19 mouse cellular contexts compared by ENCODE assay signal in genomic region chr1:79734794-79735193, GRCm38 (mm10). TPM values are rescaled to one million over a fixed set of nuclear protein-coding genes. Genes with fewer than 3 reads are reported as not detected.
DNase-seq lines count a peak whose midpoint lies in the region; ATAC-seq and TF ChIP-seq lines count a peak whose summit lies in the region.
"Had no signal": no experiment of that assay in that cellular context is flagged by ENCODE, and none has a peak within 500 bp of the region (broad histone marks: within the 10 kb centered on the region; RNA-seq: fewer than 3 reads in every experiment).

No protein-coding gene starts in this region.

- H3K27ac ChIP-seq in layer of hippocampus, adult 2 months = no peak overlapping the region
- H3K27ac ChIP-seq in neural tube, embryonic 14.5 days (ENCODE audit: low read depth, low read length) = no peak overlapping the region
- H3K27ac ChIP-seq: embryonic facial prominence, embryonic 10.5 days; limb, embryonic 12.5 days; liver, embryonic 13.5 days; neural tube, embryonic 15.5 days had no signal

- no peaks in the 10 kb centered on the region for H3K9me3 ChIP-seq in neural tube, embryonic 14.5 days (ENCODE audit: control insufficient read depth, low read length)
- H3K9me3 ChIP-seq: embryonic facial prominence, embryonic 10.5 days; limb, embryonic 12.5 days; liver, embryonic 13.5 days; neural tube, embryonic 15.5 days had no signal

- peak; percentile 53 for TF ChIP-seq CTCF in layer of hippocampus, adult 2 months (conservative IDR thresholded peaks at IDR 0.05)

- peaks cover 4% of the 10 kb centered on the region; the same call in 1 of the 2 replicates for H3K36me3 ChIP-seq in neural tube, embryonic 14.5 days (ENCODE audit: control insufficient read depth, insufficient read depth, low read length)

- no peak for ATAC-seq in neural tube, embryonic 14.5 days (ENCODE audit: low read depth)
- peak; percentile 52 for ATAC-seq in inflammation-experienced regulatory T-cells, adult 6 months

- DNase-seq in layer of hippocampus, adult 2 months (ENCODE audit: low spot score in 2 of 2) = no peak
- DNase-seq in layer of hippocampus, postnatal 25 days (ENCODE audit: extremely low spot score in 1 of 2, low spot score in 1 of 2) = no peak
- no peak for DNase-seq in neural tube, embryonic 10.5 days (ENCODE audit: extremely low spot score, low spot score)
- DNase-seq in left cerebral cortex, postnatal 14 days (ENCODE audit: low spot score in 2 of 2) = no peak
- DNase-seq in spleen, adult 12 weeks (ENCODE audit: low spot score) = no peak
- DNase-seq: cerebellum, adult 2 months; gastrocnemius, postnatal 36 days; kidney, adult 9 months; kidney, postnatal 36 days; layer of hippocampus, adult 9-11 months; liver, embryonic 13.5 days; lung, postnatal 10 days; retina, postnatal 1 day; thymus, postnatal 14 days had no signal

- H3K27me3 ChIP-seq in neural tube, embryonic 14.5 days (ENCODE audit: control insufficient read depth, insufficient read depth, low read length) = no peaks in the 10 kb centered on the region
- H3K27me3 ChIP-seq: limb, embryonic 12.5 days; liver, embryonic 13.5 days; neural tube, embryonic 15.5 days had no signal

- no peaks in the 10 kb centered on the region for H3K4me1 ChIP-seq in neural tube, embryonic 14.5 days (ENCODE audit: control insufficient read depth, insufficient read depth, low read length)
- H3K4me1 ChIP-seq: embryonic facial prominence, embryonic 10.5 days; liver, embryonic 13.5 days; neural tube, embryonic 15.5 days had no signal

- WGBS in neural tube, embryonic 14.5 days = 90% methylated on average over 5 of the region's 5 CpGs

- 0 out of 2 replicates have a peak overlapping the region, but pooled peaks have one; percentile 7 for H3K9ac ChIP-seq in neural tube, embryonic 14.5 days (replicated peaks; ENCODE audit: low read depth, low read length)
- H3K9ac ChIP-seq: limb, embryonic 12.5 days; liver, embryonic 13.5 days; neural tube, embryonic 15.5 days had no signal

- H3K4me2 ChIP-seq in neural tube, embryonic 14.5 days (ENCODE audit: low read depth, low read length) = no peak overlapping the region
- H3K4me2 ChIP-seq: limb, embryonic 12.5 days; liver, embryonic 13.5 days; neural tube, embryonic 15.5 days had no signal

- intact Hi-C loops in left cerebral cortex, postnatal 14 days (cut with DNase I) = no loop called here

- H3K4me3 ChIP-seq in layer of hippocampus, adult 2 months = no peak overlapping the region
- H3K4me3 ChIP-seq in neural tube, embryonic 14.5 days (ENCODE audit: low read depth, low read length) = no peak overlapping the region
- H3K4me3 ChIP-seq: embryonic facial prominence, embryonic 10.5 days; limb, embryonic 12.5 days; liver, embryonic 13.5 days; neural tube, embryonic 15.5 days had no signal

RNA-seq across cellular contexts. Expression of gene Mrpl44, which starts 41.0 kb away (rescaled TPM):
- 10 to 100 TPM; 28.0 to 28.2 TPM for total RNA-seq in layer of hippocampus, adult 2 months (2021)
- total RNA-seq in layer of hippocampus, postnatal 25 days (2021) = 10 to 100 TPM; 27.8 to 27.9 TPM
- 36.5 and 42.1 TPM in 2 replicates for polyA plus RNA-seq in neural tube, embryonic 14.5 days (2014; fragmentation: Nextera tagmentation; extraction: Ambion mirVana)
- polyA plus RNA-seq in inflammation-experienced regulatory T-cells, adult 6 months (2017; shearing (Covaris generic)) = 10 to 100 TPM; 57.9 to 59.8 (median 59.5) TPM
- total RNA-seq in left cerebral cortex, postnatal 14 days (2021) = 10 to 100 TPM; 24.8 to 26.4 TPM

RNA-seq across cellular contexts. Expression of gene Wdfy1, which starts 41.1 kb away (rescaled TPM):
- 10 to 100 TPM; 38.0 to 40.2 TPM for total RNA-seq in layer of hippocampus, adult 2 months (2021)
- total RNA-seq in layer of hippocampus, postnatal 25 days (2021) = 10 to 100 TPM; 35.8 to 41.3 TPM
- 109 and 112 TPM in 2 replicates for polyA plus RNA-seq in neural tube, embryonic 14.5 days (2014; fragmentation: Nextera tagmentation; extraction: Ambion mirVana)
- polyA plus RNA-seq in inflammation-experienced regulatory T-cells, adult 6 months (2017; shearing (Covaris generic)) = 10 to 100 TPM; 20.1 to 33.5 (median 22.2) TPM
- 10 to 100 TPM; 39.3 to 42.0 TPM for total RNA-seq in left cerebral cortex, postnatal 14 days (2021)
